Mouse (Mus musculus) megakaryocyte-erythroid progenitor cell, adult 5-6 weeks (primary cell): ENCODE results near the gene Cdk4. TPM values are rescaled to one million over a fixed set of nuclear protein-coding genes. Genes with fewer than 3 reads are reported as not detected.
A peak's percentile ranks its signal among the peaks of the same experiment; 100 is the strongest.

Source experiments
- ATAC-seq: replicated peaks from 2 replicates; pipeline ENCODE4 v1.8.0; 2016; ENCODE audit warnings: mild to moderate bottlenecking, inconsistent platforms; ENCODE audit not compliant: severe bottlenecking, poor library complexity, low FRiP score, low TSS enrichment
- total RNA-seq, 2 experiments: library from RNA; stranded (forward) in 1 of 2; stranded (reverse) in 1 of 2; fragments of 200-1000, 215-1000 nt in 1 of 2; fragments of >200 nt in 1 of 2; fragmentation: Nextera tagmentation in 1 of 2; gene quantifications; 2 replicates each; pipeline ENCODE4 v1.2.3; 2014 to 2017

Cdk4 gene
- total RNA-seq (2014; fragmentation: Nextera tagmentation) (656 and 761 TPM in 2 replicates), total RNA-seq (2017) (479 and 664 TPM in 2 replicates)

- ATAC-seq = peak; percentile 82
Observed at GRCm38 (mm10) chr10:127063239-127063872, at the start of gene Cdk4. Cdk4 (plus strand) TSS chr10:127063534.

GRCm38 (mm10) chr10:127016488-127016887 lies 46.8 kb upstream of the Cdk4 start:
- ATAC-seq = no peak

- no peak for ATAC-seq
Observed at GRCm38 (mm10) chr10:127017071-127017470, 46.3 kb upstream of the Cdk4 start.

- no peak for ATAC-seq
Observed at GRCm38 (mm10) chr10:127018422-127018821, 44.9 kb upstream of the Cdk4 start.

- peak; percentile 96 for ATAC-seq
Observed at GRCm38 (mm10) chr10:127030336-127031296, 32.7 kb upstream of the Cdk4 start, which contains the start of gene Tsfm. Tsfm (minus strand) TSS chr10:127030840.

GRCm38 (mm10) chr10:127033301-127033741 lies 30.0 kb upstream of the Cdk4 start:
- ATAC-seq = no peak

GRCm38 (mm10) chr10:127036273-127036672 lies 27.1 kb upstream of the Cdk4 start:
- ATAC-seq = no peak

GRCm38 (mm10) chr10:127037641-127038040 lies 25.7 kb upstream of the Cdk4 start:
- ATAC-seq = no peak

GRCm38 (mm10) chr10:127040569-127041214 lies 22.6 kb upstream of the Cdk4 start:
- no peak for ATAC-seq

GRCm38 (mm10) chr10:127041274-127041766 lies 22.0 kb upstream of the Cdk4 start, which contains the start of the genes Mettl1 and Eef1akmt3:
Mettl1 (plus strand) TSS chr10:127041414.
Eef1akmt3 (minus strand) TSS chr10:127041513.
- peak; percentile 55 for ATAC-seq

- peak; percentile 79 for ATAC-seq
Observed at GRCm38 (mm10) chr10:127041774-127042338, 21.5 kb upstream of the Cdk4 start.

GRCm38 (mm10) chr10:127042468-127043115 lies 20.7 kb upstream of the Cdk4 start:
- ATAC-seq = no peak

- no peak for ATAC-seq
Observed at GRCm38 (mm10) chr10:127043187-127043586, 20.1 kb upstream of the Cdk4 start.

- ATAC-seq = no peak
Observed at GRCm38 (mm10) chr10:127047954-127048353, 15.4 kb upstream of the Cdk4 start, which contains the start of gene Cyp27b1. Cyp27b1 (plus strand) TSS chr10:127048250.

GRCm38 (mm10) chr10:127048608-127049394 lies 14.5 kb upstream of the Cdk4 start:
- peak; percentile 21; the same call in 1 of the 2 replicates for ATAC-seq

GRCm38 (mm10) chr10:127049395-127050118 lies 13.8 kb upstream of the Cdk4 start:
- peak; percentile 20; the same call in 1 of the 2 replicates for ATAC-seq

- no peak for ATAC-seq
Observed at GRCm38 (mm10) chr10:127050119-127050474, 13.2 kb upstream of the Cdk4 start.
